Mouse (Mus musculus) left cerebral cortex, adult 11 months (tissue): ENCODE measurements around the gene Paqr4.

Experiments used
- DNase-seq: peaks from one replicate; pipeline ENCODE4 v3.0.0; 2022; ENCODE audit warnings: low spot score

Paqr4 gene

DNA sequence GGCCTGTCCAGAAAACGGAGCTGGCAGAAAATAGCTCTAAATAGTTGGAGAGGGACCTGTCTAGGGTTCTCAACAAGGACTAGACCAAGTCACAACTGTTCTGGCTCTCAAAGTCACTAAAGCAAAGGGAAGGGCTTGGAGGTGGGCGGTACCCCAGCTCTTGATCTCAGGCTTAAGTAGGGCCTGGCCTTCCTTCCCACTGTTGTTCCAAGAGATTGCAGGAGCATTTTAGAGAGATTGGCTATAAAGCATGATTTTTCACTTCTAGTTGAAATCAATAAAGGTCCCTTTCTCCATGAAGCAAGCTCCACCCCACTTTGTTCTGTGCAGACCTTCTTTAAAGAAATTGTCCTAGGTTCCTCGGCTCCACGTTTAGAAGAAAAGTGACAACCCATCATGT, 15.2 kb downstream of the Paqr4 start:
- DNase-seq, result no peak

DNA sequence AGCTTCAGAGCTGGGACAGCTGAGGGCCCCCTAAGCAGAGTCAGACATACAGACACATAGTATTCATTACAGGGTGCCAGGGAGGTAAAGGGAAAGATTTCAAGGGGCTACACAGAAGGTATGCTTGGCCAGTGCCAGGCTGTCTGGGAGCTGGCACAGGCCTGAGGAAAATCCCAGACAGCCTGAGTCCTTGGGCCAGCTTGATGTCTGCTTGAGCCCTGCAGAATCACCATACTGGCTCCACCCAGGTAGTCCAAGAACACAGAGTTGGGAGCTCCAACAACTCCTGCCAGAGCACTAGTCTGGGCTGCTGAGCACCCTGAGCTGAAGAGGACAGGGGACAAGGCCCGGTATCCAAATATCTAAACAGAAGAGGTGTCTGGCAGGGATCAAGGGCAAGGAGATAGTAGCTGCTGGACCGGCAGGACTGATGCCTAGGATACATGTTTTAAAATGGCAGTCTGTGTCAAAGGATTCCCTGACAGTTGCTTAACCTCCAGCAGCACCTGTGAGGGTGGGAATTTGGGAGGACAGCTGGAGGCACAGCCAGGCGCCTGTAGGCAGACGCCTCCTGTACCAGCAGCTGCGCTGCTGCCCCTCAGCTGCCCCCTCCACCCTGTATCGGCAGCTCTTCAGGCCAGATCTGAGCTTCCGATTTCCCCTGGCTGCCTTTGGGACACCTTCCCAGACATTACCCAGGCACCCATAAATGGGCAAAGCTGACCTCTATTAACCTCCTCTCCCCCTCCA, 18.1 kb downstream of the Paqr4 start, which contains the start of gene 1520401A03Rik:
TSS of gene 1520401A03Rik (minus strand) at position 408 of the 750 bp plus-strand sequence.
- DNase-seq, result no peak

DNA sequence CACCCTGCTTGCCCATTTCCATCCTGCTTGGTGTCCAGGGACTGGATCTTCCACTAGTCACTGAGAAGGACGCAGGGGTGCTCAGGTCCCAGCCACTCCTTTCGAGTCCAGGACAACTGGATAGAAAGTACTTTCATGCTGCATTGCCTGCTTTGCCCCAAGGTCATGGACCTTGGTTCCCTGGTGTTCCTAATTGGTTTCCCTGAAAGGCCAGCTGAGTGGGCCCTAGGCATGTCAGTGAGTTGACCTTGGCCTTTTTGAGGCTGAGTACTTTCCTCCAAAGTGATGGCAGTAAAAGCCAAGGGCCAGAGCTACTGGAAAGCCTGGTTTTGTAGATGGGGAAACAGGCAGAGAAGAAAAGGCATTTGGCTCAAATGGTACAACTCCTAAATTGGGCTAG, 18.8 kb downstream of the Paqr4 start:
- no peak for DNase-seq

DNA sequence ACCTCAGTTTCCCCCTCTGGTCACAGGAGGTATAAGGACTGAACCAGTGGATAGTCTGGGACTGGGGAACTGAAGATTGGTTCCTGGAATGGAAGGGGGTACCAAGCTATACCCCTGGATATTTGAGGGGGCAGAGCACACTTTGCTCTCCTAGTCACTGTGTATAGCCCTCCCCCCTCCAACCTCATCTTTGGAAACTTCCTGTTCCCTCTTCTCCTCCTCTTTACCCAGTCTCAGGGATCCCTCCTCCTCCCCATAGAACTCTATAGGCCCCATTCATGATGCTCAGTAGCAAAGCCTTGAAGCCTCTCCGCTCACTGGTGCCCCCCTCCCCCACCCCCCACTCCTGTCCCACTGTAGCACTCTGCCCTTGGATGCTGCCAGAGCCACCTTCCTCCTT, 21.2 kb downstream of the Paqr4 start:
- DNase-seq, result no peak

DNA sequence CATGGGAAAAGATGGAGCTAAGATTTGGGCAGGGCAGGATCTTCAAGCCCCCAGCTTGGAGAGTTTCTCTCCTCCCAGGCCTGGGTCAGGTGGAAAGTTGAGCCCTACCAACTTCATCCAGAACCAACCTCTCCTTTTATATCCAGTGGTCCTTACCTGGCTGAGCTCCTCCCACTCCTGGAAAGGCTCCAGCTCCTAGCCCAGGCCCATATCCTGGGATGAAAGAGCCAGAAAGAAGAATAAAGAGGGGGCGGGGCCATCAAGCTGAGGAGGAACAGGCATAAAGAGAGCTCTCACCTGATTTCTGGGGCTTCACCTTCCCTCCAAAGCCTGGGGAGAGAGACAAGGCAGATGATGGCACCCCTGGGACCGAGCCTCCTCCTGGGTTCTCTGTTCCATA, 23.7 kb downstream of the Paqr4 start:
- no peak for DNase-seq

DNA sequence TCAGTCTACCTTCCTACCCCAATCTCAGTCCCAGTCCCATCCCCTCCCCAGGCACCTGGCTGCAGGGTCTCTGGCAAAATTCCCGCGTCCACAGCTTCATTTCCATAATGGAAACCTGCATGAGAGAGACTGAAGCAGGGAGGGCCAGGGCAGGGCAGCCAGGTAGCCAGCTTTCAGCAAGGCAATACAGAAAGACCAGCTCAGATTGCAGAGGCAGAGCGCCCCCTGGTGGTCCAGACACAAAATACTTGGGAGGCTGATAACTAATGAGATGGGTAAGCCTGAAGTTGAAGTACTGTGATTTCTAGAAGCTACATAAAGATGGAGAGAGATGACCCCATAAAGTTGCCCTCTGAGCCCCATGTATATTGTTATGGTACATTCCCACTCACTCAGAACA, 34.5 kb downstream of the Paqr4 start:
- peak; percentile 59 for DNase-seq

DNA sequence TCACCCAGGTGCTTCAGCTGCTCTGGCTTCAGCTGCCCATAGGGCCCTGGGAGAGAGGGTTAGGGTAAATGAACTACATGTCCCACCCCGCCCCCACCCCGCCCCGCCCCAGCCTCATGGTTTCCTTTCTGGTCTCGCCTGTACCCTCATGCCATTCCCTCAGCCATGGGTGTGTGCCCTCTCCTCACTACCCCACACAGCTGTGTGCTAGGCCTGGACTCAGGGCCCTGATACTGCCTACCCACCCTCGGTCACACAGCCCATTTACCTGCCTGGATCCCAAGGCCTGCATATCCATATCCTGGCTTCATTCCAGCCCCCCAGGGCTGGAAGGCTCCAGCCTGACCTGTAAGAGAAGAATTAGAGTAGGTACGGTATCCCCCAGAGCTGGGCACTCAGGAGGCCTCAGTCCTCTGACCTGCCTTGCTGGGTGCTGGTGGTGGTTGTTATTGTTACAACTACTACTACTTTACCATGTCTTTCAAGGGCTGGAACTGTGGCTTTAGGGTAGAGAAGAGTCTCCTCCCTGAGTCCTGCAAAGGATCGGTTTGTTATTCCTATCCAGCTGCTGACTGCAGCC, 35.1 kb downstream of the Paqr4 start:
- no peak for DNase-seq

DNA sequence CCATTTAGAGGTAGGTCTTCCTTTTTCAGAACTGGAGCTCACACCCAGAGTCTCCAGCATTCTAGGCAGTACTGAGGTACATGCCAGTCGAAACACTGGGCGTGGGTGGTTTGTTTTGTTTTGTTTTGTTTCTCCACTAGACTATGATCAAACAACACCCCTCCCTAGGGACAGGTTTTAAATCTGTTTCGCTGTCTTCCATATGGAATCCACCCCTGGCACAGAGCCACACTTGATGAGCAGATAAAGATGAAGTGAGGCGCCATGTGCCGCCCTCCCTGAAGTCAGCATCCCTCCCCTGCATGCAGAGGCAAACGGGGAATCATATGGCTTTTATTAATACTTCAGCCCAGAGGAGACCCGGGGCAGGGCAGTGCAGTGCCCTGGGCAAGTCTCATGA, 35.9 kb downstream of the Paqr4 start:
- no peak for DNase-seq

DNA sequence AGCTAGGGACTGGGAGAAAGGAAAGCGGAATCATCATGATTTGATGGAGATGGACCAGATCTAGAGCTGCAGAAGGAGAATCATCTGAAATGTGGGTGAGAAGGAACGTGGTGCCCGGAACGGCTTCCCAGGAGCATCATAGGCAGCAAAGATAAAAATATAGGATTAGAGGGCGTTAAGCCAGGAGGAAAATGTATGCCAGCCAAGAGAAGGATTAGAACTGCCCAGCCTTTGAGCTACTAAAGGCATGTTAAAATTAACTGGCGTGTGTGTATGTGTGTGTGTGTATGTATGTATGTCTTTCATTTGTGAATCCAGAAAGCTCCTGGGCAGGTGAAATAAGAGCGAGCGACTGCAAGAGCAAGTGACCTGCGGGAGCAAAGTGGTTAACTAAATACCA, 37.4 kb downstream of the Paqr4 start:
- DNase-seq, result no peak

DNA sequence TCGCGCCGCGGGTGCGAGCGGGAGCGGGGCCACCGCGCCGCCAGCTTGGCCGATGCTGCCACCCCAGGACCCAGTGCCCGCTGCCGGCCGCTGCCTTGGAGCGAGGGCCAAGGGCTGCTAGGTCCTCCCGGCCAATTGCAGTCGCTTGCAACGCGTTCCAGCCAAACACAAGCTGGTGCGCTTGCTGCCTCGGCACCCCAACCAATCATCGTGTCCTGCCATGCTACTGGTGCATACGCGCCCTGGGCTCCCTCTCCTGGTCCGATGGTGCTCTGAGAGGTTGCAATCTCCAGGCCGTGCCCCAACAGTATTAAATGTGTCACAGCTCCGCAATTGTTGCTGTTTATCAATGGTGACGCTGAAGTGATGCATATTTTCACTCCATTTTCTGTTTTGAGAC, 40.6 kb downstream of the Paqr4 start:
- DNase-seq, result peak; percentile 89

DNA sequence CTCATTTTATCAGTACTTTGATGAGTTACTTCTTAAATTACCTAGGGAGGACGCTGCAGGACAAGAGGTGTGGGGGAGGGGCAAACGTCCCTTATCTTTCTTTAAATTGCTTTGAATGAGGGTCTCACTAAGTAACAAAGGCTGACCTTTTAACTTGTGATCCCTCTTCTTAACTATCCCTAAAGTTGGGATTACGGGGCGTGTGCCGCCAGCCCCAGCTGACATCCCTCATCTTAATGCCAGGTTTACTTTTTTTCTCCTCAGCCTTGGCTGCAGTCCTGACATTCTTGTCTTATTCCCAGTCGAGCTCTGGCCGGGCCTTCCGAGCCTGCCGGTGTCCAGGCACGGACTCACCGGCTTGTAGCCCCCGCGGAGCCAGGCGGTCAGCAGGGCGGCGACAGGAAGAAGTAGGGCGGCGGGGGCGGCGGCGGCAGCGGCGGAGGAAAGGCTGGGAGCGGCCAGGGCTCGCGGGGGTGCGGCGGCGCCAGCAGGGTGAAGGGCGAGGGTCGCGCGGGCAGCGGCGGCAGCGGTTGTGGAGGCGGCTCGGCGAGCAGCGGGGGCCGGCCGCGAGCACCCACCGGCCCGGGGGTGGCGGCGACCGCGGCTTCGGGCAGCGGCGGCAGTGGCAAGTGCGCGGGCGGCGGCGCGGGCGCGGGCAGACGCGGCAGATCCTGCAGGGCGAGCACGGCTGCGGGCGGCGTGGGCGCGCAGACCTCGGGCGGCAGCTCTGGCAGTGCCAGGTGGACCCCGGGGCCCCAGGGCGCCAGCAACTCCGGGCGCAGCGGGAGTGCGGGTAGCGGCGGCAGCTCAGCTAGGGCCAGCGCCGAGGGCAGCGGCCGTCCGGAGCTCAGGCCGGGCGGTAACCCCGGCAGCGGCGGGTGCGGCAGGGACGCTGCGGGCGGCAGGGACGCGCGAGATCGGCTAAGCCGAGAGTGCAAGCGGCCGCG, 41.3 kb downstream of the Paqr4 start:
- no peak for DNase-seq

DNA sequence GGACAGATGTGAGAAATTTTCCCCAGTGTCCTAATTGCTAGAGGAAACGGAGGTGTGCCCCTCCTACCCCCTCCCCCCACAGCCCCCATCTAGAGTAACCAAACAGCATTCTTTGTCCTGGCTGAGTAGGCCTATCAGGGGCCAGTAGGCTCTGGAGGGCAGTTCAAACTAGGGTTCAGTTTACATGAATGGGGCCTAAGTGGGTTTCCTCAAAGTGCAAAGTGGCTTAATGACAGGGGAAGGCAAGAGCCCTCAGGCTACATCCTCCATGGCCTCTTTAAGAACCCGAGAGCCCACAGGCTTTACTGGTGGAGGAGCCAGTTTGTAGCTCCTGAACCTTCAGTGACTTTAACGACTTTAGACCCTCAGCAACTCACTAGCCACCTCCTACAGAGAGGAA, 44.9 kb downstream of the Paqr4 start:
- no peak for DNase-seq

DNA sequence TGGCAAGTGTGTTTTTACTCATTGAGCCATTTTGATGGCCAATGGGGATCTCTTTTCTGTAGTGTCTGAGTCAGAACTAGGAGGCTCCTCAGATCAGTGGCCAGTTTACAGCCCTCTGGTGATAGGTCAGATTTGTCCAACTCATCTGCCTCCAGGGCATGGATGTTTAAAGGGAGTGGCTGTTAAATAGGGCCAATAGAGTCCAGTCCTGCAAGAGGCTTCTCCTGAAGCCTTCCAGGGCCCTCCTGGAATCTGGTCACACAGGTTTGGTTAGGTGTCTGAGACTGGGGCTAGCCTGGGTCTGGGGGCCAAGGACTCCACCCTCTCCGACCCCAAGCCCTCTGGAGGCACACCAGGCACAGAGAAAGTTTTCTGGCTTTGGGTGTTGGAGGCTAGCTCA, 46.2 kb downstream of the Paqr4 start:
- DNase-seq, result no peak
